Mouse (Mus musculus): Measurements from ENCODE around the gene Suv39h1.
"Not testable (repeated sequence)": the region's sequence is repeated elsewhere in the genome, so short reads cannot be mapped to it uniquely, and the experiment has no call there.

Gene Suv39h1

DNA sequence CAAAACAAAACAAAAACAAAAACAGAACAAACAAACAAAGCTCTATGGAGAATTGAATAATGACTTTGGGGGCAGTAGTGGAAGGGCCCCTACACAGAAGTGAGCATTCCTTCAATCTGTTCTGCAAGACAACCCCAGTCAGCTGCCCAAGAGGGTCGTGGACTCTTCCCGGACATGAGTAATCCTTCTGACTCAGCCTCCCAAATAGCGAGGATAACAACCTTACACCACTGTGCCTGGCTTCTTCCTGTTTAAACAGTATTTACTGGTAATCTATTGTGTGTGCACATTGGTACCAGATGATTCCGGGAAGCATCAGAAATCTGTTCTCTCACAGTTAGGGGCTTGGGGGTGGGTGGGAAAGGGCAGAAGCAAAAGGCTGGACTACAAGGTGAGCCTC lies 47.7 kb downstream of the Suv39h1 start:
- DNase-seq (ENCODE audit: low spot score), result no peak

DNA sequence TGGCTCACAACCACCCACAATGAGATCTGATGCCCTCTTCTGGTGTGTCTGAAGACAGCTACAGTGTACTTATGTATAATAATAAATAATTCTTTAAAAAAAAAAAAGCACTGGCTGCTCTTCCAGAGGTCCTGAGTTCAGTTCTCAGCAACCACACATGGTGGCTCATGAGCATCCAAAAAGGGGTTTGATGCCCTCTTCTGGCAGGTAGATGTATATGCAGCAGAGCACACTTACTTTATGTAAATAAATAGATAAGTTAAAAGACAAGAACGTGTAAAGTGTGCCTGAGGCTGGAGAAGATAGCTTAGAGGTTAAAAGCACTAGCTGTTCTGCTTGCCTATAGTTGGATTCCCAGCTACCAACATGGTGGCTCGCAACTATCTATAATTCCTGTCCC lies 49.8 kb downstream of the Suv39h1 start:
- DNase-seq (ENCODE audit: low spot score), result no peak

DNA sequence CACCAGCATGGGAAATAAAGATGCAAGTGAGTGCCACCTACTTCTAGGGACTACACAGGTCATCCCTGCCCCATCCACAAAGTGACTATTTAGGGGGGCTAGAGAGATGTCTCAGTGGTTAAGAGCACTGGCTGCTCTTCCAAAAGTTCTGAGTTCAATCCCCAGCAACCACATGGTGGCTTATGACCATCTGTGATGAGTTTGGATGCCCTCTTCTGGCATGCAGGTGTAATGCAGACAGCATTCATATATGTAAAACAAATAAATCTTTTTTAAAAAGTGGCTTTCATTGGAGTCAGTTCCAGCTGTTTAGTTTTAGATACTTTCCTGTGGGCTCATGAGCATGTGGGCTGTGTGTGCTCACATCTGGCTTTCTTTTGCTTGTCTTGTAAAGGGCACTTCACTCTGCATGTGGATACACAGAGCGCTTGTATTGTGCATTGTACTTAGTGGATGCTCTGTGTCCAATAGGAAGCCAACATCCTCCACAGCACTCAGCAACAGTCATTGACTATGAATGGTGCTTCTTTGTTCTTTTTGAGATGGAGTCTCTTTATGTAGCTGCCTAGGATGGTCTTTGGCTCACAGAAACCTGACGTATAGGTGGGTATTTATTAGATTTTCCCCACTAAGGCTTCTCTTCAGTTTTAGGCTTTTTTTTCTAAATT lies 54.3 kb downstream of the Suv39h1 start:
- no peak for DNase-seq (ENCODE audit: low spot score)

DNA sequence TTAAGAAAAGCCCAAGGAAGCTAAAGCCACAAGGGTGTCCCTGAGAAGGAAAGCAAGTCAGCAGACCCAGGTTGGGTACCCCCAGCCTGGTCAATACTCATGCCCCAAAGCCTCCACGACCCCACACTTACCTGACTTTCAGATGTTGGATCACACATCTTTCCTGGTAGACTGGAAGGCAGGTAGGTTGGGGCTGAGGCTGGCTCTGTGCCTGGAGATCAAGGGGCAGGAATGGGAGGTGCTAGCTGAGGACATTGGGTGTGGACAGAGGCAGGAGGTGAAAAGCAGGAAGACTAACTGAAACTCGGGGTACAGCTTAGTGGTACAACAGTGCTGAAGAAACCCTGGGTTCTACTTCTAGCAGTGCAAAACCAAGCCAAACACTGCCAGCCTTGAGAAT lies 56.3 kb downstream of the Suv39h1 start, which contains the start of gene Glod5:
TSS of gene Glod5 (minus strand) at position 207 of the 400 bp plus-strand sequence.
- no peak for DNase-seq (ENCODE audit: low spot score)

DNA sequence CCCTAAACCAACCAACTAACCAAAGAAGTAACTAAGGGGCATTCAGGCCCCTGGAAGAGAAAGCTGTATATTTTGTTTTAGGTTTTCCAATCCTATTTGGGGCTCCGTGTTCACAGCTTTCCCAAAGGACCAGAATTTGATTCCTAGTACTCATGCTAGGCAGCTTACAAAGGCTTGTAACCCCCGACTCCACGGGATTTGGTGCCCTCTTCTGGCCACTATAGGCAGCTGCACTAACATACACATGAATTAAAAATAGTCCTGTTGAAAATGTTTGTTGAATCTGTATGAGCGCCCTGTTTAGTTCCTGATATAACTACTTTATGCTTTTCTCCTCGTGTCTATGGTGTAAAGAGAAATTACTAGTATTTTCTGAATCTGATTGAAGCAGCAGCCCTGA lies 57.4 kb downstream of the Suv39h1 start:
- DNase-seq (ENCODE audit: low spot score), result no peak

DNA sequence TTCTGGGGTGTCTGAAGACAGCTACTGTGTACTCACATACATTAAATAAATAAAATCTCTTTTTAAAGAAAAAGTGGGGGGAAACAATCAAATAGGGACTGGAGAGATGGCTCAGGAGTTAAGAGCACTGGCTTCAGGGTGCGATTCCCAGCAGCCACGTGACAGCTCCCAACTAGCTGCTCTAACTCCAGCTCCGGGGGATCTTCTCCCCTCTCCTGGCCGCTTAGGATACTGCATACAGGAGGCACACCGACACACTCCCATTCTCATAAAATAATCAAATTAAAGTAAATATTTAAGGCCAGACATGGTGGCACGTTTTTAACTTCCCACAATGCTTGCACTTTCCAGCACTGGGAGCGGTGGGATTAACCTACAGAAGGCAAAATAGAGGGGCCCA lies 58.9 kb downstream of the Suv39h1 start:
- not testable (repeated sequence) for DNase-seq (ENCODE audit: low spot score)

DNA sequence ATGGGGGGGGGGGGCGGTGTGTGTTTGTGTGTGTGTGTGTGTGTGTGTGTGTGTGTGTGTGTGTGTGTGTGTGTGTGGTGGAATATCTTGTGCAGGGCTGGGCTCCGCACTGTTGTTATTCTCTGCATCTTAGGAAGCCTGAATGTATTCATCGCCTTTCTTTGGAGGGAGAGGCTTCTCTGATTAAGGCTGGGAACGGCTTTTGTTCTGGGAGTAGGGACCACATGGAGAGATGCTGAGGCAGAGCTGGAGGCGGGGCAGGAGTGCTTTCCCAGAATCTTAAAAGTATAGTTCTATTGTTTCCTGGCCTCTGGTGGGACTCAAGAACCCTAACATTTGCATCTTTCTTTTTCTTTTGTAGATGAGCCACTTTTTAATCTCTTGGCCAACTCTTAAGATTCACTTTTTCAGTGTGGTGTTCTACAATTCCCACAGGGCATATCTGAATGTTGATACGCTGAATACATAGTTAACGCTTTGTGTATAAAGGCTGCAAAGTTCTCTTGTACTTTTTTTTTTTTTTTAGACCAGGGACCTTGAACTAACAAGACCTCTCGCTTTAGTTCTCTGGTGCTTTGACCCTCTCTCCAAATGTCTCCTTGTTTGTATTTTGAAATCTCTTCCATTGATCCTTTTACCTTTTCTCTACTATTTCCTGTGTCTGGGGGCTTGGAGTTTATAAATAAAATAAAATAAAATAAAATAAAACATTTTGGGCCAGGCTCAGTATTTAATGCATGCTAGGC lies 60.8 kb downstream of the Suv39h1 start:
- DNase-seq (ENCODE audit: low spot score), result no peak

DNA sequence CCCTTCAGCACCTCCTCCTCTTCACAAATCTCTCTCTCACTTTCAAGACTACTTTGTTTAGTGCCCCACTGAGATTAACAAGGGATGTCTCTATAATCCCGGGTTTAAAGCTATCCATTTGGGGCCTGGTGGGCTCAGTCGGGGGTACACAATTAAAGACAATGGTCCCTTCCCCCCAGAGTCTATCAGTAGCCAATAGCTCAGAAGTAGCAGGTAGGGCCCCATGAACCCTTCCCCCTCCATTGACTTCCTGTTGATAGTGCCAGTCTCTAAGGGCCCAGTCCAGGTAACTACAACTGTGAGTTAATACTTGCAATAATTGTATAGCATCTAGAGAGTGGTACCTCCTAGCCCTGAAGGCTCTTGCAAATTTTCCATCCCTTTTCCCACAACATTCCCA lies 61.4 kb downstream of the Suv39h1 start:
- no peak for DNase-seq (ENCODE audit: low spot score)
